Mouse (Mus musculus) midbrain, embryonic 15.5 days (tissue): Measurements from ENCODE around the gene Sp9. TPM values are rescaled to one million over a fixed set of nuclear protein-coding genes. Genes with fewer than 3 reads are reported as not detected.

Experiments used
- ATAC-seq: fragments of 200-750 bp; cut with Nextera tagmentation; replicated peaks from 2 replicates; pipeline ENCODE4 v1.8.0; 2017; ENCODE audit warnings: moderate TSS enrichment
- H3K27ac ChIP-seq: fragments of 300-500 bp; sonication (generic); 2 replicates; pipeline ENCODE4 v1.5.1; 2015; ENCODE audit warnings: mild to moderate bottlenecking, inconsistent platforms
- H3K27me3 ChIP-seq: fragments of 300-500 bp; sonication (generic); replicated peaks from 2 replicates; pipeline ENCODE4 v1.6.1; 2015; ENCODE audit warnings: inconsistent platforms
- H3K36me3 ChIP-seq: fragments of 300-500 bp; sonication (generic); replicated peaks from 2 replicates; pipeline ENCODE4 v1.6.1; 2015; ENCODE audit warnings: inconsistent platforms
- H3K4me1 ChIP-seq: fragments of 300-500 bp; sonication (generic); 2 replicates; pipeline ENCODE4 v1.6.1; 2015; ENCODE audit warnings: inconsistent platforms
- H3K4me2 ChIP-seq: fragments of 300-500 bp; sonication (generic); 2 replicates; pipeline ENCODE4 v1.6.1; 2015; ENCODE audit warnings: inconsistent platforms, mild to moderate bottlenecking, moderate library complexity
- H3K4me3 ChIP-seq: fragments of 300-500 bp; sonication (generic); 2 replicates; pipeline ENCODE4 v1.5.1; 2015; ENCODE audit warnings: mild to moderate bottlenecking, inconsistent platforms
- H3K9ac ChIP-seq: fragments of 300-500 bp; sonication (generic); 2 replicates; pipeline ENCODE4 v1.6.1; 2015; ENCODE audit warnings: mild to moderate bottlenecking, inconsistent platforms
- H3K9me3 ChIP-seq: fragments of 300-500 bp; sonication (generic); 2 replicates; pipeline ENCODE4 v1.6.1; 2016; ENCODE audit warnings: inconsistent platforms
- WGBS: fragments of 180-500 bp; shearing (Covaris S2); methylation state at CpG from one replicate; pipeline ENCODE4 v1.1.7; 2015; ENCODE audit warnings: mixed read lengths; 5-methylcytosine and 5-hydroxymethylcytosine counted together
- polyA plus RNA-seq: library from polyadenylated mRNA; unstranded; fragments of >200 nt; fragmentation: Nextera tagmentation; extraction: Ambion mirVana; gene quantifications from 2 replicates; pipeline ENCODE4 v1.2.1, GENCODE M21; 2015

Gene Sp9
- polyA plus RNA-seq, 1 experiment from 2014 or later: 5.3 TPM

DNA sequence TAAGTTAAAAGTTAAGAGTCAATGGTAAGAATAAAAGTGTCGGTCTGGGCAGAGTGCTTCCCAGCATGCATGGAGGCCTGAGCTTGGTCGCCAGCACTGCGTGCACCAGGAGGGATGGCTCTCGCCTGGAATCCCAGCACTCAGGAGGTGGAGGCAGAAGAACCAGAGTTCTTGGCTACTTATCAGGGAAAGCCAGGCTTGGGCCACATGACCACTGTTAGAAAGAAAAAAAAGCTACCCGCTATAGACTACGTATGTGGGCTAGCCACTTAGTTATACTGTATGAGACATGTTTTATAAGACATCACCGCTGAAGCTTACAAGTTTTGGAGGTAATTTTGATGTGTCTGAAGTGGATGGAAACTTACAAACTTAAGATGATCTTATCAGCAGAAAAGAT lies 26.4 kb downstream of the Sp9 start:
- 76% methylated on average over 7 of the region's 7 CpGs for WGBS
- Histone ChIP-seq H3K27me3 (no peaks in the 10 kb centered on the region), H3K4me1 (no peaks in the 10 kb centered on the region), H3K9me3 (no peaks in the 10 kb centered on the region), H3K27ac (no peak overlapping the region), H3K36me3 (peaks cover 15% of the 10 kb centered on the region; the same call in 1 of the 2 replicates), H3K4me2 (no peak overlapping the region), H3K4me3 (no peak overlapping the region), H3K9ac (no peak overlapping the region)
- no peak for ATAC-seq

DNA sequence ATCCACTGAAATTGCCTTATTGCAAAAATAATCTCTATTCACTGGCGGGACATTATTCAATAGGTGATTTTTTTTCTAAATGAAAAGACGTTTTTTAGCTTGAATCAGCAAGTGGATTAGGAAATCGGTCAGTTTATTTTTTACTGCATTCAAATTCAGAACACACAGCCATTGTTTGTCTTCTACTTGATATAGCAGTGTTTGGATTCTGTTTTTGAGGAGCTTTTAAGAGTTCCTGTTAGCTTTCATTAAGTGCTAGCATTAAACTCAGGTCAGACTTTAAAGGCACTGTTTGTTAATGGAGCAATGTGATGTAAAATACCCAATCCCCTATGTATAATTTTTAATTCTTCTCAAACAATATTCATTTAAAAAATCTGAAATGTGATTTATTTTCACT lies 27.1 kb downstream of the Sp9 start:
- no peaks in the 10 kb centered on the region for H3K27me3 ChIP-seq
- H3K9me3 ChIP-seq: no peaks in the 10 kb centered on the region
- H3K36me3 ChIP-seq: peaks cover 15% of the 10 kb centered on the region; the same call in 1 of the 2 replicates
- H3K9ac ChIP-seq: no peak overlapping the region
- no peak overlapping the region for H3K27ac ChIP-seq
- ATAC-seq: no peak
- WGBS: 40% methylated on average over 3 of the region's 3 CpGs
- H3K4me2 ChIP-seq: no peak overlapping the region
- no peak overlapping the region for H3K4me3 ChIP-seq
- H3K4me1 ChIP-seq: no peaks in the 10 kb centered on the region

DNA sequence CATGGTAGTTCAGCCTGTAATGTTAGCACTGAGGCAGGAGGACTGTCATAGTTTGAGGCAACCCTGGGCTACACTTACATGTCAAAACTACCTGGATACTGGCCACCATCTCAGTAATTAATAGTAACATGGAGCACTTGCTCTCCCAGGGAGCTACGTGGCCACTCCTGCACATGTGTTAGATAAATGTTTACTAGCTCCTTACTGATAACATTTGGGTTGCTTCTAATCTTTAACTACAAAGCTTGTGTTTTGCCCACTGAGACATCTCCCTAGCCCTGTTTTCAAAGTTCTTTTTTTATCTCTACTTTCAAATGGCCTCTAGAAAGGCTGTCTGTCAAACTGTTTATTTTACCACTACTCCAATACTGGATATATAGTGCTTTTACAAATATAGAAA lies 30.3 kb downstream of the Sp9 start:
- peaks cover 33% of the 10 kb centered on the region; the same call in 1 of the 2 replicates for H3K36me3 ChIP-seq
- H3K4me2 ChIP-seq: no peak overlapping the region
- H3K9ac ChIP-seq: no peak overlapping the region
- no peaks in the 10 kb centered on the region for H3K4me1 ChIP-seq
- no peak overlapping the region for H3K4me3 ChIP-seq
- no peak overlapping the region for H3K27ac ChIP-seq
- no peaks in the 10 kb centered on the region for H3K9me3 ChIP-seq
- WGBS: 97% methylated on average over 1 of the region's 1 CpGs
- no peaks in the 10 kb centered on the region for H3K27me3 ChIP-seq
- no peak for ATAC-seq

DNA sequence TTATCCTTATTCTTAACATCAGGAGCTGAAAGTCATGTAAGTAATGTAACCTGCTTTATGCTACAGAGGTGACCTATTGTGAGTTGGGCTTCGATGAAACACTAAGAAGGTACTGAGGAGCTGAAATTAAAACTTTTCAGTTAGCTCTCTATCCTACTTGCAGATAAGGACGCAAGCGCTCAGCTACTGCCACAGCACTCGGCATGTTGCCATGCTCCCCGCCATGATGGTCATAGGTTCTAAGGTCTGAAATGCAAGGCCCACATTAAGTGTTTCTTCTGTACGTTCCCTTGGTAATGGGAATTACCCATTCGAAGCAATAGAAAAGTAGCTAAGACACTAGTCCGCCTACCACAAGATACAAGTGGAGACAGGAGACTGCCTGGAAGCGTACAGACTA lies 31.0 kb downstream of the Sp9 start:
- Histone ChIP-seq H3K4me2 (no peak overlapping the region), H3K9ac (no peak overlapping the region), H3K36me3 (peaks cover 33% of the 10 kb centered on the region; the same call in 1 of the 2 replicates), H3K9me3 (no peaks in the 10 kb centered on the region), H3K4me1 (no peaks in the 10 kb centered on the region), H3K27ac (no peak overlapping the region), H3K4me3 (no peak overlapping the region), H3K27me3 (no peaks in the 10 kb centered on the region)
- 95% methylated on average over 9 of the region's 9 CpGs for WGBS
- ATAC-seq: no peak

DNA sequence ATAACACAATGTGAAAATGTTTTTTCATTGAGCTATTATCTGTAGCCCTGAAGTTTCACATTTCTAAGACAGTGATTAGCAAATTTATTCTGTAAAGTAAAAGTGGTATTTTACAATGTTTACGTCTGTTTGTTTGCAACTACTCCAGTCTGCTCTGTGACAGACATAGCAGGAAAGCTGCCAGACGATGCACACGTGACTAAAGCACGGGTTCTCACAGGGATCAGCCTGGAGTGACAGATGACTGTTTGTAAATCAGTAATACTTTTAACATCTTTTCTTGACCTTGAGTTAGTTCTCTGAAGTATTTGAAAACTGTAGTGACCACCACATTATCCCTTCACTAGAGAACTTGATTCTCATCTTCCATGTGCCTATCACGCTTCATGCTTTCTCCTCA lies 32.8 kb downstream of the Sp9 start:
- Histone ChIP-seq H3K9ac (no peak overlapping the region), H3K36me3 (peaks cover 43% of the 10 kb centered on the region; the same call in 1 of the 2 replicates), H3K4me3 (no peak overlapping the region), H3K9me3 (no peaks in the 10 kb centered on the region), H3K27me3 (no peaks in the 10 kb centered on the region), H3K4me2 (no peak overlapping the region), H3K27ac (no peak overlapping the region), H3K4me1 (no peaks in the 10 kb centered on the region)
- 94% methylated on average over 5 of the region's 5 CpGs for WGBS
- no peak for ATAC-seq

DNA sequence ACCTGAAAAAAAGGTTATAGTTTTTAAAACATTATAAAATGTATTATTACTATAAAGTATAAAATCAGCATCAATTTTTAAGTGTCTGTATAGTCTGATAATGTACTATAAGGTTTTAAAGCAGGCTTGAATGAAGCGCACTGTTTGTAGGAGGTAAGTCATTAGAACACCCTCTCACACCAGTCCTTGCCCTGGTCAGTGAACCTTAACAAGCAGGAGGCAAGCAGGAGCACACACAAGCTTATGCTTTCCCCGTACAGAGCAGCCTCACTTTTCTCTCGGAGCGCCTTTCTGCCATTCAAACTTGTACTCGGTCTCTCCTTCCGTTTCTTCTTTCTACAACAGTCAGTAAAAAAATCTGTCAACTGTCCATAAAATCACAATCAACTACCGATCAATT lies 34.3 kb downstream of the Sp9 start:
- no peak overlapping the region for H3K4me2 ChIP-seq
- no peaks in the 10 kb centered on the region for H3K27me3 ChIP-seq
- H3K36me3 ChIP-seq: peaks cover 38% of the 10 kb centered on the region; the same call in 1 of the 2 replicates
- no peak overlapping the region for H3K4me3 ChIP-seq
- peaks cover 3% of the 10 kb centered on the region for H3K4me1 ChIP-seq
- H3K27ac ChIP-seq: no peak overlapping the region
- ATAC-seq: no peak
- no peaks in the 10 kb centered on the region for H3K9me3 ChIP-seq
- 87% methylated on average over 7 of the region's 7 CpGs for WGBS
- no peak overlapping the region for H3K9ac ChIP-seq

DNA sequence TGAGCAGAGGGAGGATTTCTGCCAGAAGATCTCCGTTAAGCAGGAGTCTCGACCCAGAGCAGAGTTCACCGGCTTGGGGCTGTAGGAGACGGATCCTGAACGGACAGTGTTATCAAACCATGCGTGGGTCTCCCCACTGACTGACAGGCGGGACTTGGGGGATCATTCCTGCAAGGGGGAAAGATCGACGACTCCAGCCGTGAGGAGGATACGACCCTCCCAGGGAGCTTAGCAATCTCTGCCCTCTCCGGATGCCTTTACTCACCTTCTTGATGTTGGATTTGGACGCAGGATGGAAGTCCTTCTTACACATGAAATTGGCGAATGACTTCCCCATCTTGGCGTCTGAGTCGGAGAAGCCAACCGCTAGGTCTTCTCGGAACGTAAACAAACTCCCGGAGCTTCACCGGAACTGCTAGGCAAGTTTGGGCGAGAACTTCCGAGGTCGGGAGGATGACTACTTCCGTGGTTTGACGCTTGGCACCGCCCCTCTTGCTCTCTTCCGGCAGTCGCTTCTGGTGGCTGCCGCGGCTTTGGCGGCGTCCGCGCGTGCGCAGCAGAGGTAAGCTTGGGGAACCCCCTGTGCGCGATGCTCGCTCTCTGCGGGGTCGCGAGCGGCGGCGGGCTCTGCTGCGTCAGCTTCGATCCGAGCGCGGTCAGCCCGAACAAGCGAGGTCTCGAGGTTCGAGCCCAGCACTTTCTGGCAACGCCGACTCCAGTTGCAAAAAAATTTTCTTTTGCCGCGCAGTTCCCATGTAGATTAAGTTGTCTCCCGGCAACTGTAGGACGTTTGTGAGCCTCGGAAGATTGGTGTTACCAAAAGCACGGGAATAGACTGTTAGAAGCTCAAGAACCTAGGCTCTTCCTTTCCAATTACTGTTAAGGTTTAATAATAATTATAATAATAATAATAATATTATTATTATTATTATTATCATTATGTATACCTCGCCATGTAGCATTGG lies 40.7 kb downstream of the Sp9 start, which contains the start of the genes Scrn3 and Cir1:
Gene Scrn3 (plus strand): TSS at position 450 of the 965 bp plus-strand sequence.
Gene Cir1 (minus strand): TSS at position 550 of the 965 bp plus-strand sequence.
- peaks cover 10% of the 10 kb centered on the region; the same call in 1 of the 2 replicates for H3K36me3 ChIP-seq
- H3K27ac ChIP-seq: peak within 1 kb of the TSS; percentile 82
- peak within 1 kb of the TSS; percentile 53 for H3K9ac ChIP-seq
- no peaks in the 10 kb centered on the region for H3K27me3 ChIP-seq
- H3K4me2 ChIP-seq: peak within 1 kb of the TSS; percentile 79
- H3K9me3 ChIP-seq: no peaks in the 10 kb centered on the region
- ATAC-seq: peak; percentile 96
- peak within 1 kb of the TSS; percentile 57 for H3K4me3 ChIP-seq
- under 1% methylated on average over 64 of the region's 64 CpGs for WGBS
- peaks cover 16% of the 10 kb centered on the region for H3K4me1 ChIP-seq

DNA sequence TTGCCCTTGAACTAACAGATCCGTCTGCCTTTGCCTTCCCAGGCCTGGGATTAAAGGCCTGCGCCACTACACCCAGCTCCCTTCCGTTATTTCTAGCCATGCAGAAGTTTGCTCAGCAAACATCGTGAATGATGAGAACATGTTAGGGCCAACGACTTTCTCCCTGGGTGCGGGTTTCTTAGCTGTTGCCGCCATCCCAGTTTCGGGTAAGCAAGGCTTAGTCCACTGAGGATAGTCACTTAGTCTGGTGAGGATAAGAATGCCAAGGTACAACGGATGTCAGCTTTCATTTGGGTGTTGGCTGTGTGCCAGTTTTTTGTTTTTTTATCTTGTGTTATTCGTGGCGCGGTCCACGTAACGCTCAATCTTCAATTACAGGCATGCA lies 41.4 kb downstream of the Sp9 start:
- H3K9ac ChIP-seq: peak overlapping the region; percentile 45
- no peaks in the 10 kb centered on the region for H3K27me3 ChIP-seq
- H3K4me1 ChIP-seq: peaks cover 16% of the 10 kb centered on the region
- H3K27ac ChIP-seq: peak overlapping the region; percentile 82; the same call in 1 of the 2 replicates
- peaks cover 10% of the 10 kb centered on the region; the same call in 1 of the 2 replicates for H3K36me3 ChIP-seq
- ATAC-seq: peak; percentile 35
- WGBS: 38% methylated on average over 14 of the region's 14 CpGs
- H3K4me3 ChIP-seq: peak overlapping the region; percentile 57
- peak overlapping the region; percentile 79 for H3K4me2 ChIP-seq
- no peaks in the 10 kb centered on the region for H3K9me3 ChIP-seq

DNA sequence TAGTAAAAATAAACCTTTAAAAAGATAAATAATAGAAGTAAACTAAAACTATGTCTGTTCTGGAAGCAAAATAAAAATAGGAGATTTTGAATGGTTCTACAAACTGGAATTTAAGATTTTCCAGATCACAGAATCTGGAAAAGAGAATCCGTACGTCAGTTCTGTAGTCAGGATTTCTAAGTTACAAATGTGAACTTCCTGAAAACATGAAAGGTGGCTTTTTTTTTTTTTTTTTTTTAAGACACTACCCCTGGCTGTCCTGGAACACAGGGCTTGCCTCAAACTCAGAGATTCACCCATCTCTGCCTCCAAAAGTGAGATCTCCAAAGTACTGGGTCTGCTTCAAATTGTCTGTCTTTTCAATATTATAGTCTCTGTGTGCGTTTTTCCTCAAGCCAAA lies 42.6 kb downstream of the Sp9 start:
- Histone ChIP-seq H3K4me1 (peaks cover 16% of the 10 kb centered on the region), H3K9ac (no peak overlapping the region), H3K9me3 (no peaks in the 10 kb centered on the region), H3K4me3 (no peak overlapping the region), H3K27me3 (no peaks in the 10 kb centered on the region), H3K27ac (no peak overlapping the region), H3K4me2 (no peak overlapping the region), H3K36me3 (peaks cover 2% of the 10 kb centered on the region; the same call in 1 of the 2 replicates)
- 95% methylated on average over 3 of the region's 3 CpGs for WGBS
- no peak for ATAC-seq

DNA sequence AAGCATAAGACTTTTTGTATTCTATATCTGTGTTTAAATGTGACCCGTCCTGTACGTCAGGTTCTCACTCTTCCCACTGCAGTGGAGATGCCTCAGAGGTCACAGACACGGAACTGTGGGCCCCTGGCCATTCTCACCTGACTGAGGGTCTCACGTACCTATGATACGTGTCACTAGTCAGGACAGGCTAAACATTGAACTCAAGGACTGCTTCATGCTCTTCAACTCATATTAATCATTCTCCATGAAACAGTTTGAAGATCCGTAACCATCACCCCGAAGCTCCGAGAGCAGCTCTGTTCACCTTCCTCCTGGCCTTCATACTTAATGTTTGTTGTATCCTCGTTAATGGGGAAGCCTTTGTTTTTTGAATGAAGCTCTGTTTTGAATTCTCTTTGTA lies 45.7 kb downstream of the Sp9 start:
- Histone ChIP-seq H3K27ac (no peak overlapping the region), H3K4me2 (no peak overlapping the region), H3K27me3 (no peaks in the 10 kb centered on the region), H3K4me3 (no peak overlapping the region), H3K9me3 (no peaks in the 10 kb centered on the region), H3K36me3 (no peaks in the 10 kb centered on the region), H3K9ac (no peak overlapping the region), H3K4me1 (0 out of 2 replicates have a peak, but pooled peaks cover 4% of the 10 kb centered on the region)
- WGBS: 91% methylated on average over 9 of the region's 9 CpGs
- no peak for ATAC-seq

DNA sequence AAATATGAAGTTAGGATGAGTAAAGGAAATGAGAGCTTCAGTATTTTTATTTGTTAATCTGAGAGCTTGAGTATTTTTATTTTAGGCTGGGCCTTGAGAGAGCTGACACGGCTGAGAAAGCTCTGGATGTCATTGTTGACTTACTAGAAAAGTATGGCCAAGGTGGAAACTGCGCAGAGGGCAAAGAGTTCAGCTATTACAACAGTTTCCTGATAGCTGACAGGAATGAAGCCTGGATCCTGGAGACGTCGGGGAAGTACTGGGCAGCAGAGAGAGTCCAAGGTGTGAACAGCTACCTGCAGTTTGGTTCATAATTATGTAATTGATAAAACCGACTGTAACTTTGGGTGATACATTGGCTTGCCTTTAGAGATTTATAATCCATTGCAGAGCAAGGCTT lies 47.5 kb downstream of the Sp9 start:
- WGBS: 91% methylated on average over 5 of the region's 5 CpGs
- no peak for ATAC-seq
- H3K4me1 ChIP-seq: no peaks in the 10 kb centered on the region

DNA sequence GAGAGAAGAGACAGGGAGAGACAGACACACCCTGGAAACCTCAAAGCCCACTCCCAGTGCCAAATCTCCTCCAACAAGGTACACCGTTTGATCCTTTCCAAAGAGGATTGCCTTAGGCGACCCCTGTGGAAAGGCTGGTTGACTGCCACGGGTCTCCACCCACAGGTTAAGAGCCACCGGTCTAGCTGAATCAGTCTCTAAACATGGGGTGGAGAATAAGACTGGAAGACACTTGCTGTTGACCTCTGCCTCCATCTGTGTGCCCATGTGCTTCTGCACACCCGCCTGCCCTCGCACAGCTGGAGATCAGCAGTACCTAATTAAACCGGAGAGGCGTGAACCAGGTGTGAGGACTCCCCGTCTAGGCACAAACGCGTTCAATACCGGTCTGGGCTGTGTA lies 51.3 kb downstream of the Sp9 start:
- Histone ChIP-seq H3K4me1 (no peaks in the 10 kb centered on the region), H3K27ac (no peak overlapping the region), H3K9me3 (no peaks in the 10 kb centered on the region), H3K4me2 (no peak overlapping the region), H3K27me3 (no peaks in the 10 kb centered on the region), H3K36me3 (no peaks in the 10 kb centered on the region), H3K9ac (no peak overlapping the region), H3K4me3 (no peak overlapping the region)
- WGBS: 77% methylated on average over 12 of the region's 12 CpGs
- ATAC-seq: no peak

More for the DNA sequence above, 47.5 kb downstream of the Sp9 start:
- H3K9me3 ChIP-seq: no peaks in the 10 kb centered on the region
- no peak overlapping the region for H3K27ac ChIP-seq
- no peak overlapping the region for H3K4me2 ChIP-seq
- H3K27me3 ChIP-seq: no peaks in the 10 kb centered on the region
- H3K4me3 ChIP-seq: no peak overlapping the region
- H3K36me3 ChIP-seq: no peaks in the 10 kb centered on the region
- H3K9ac ChIP-seq: no peak overlapping the region
